Mouse (Mus musculus): ENCODE data around the gene Cd300lf. TPM values are rescaled to one million over a fixed set of nuclear protein-coding genes. Genes with fewer than 3 reads are reported as not detected.
A peak's percentile ranks its signal among the peaks of the same experiment; 100 is the strongest.

Gene Cd300lf
- polyA plus RNA-seq, 1 experiment from 2014 or later, result not detected

GRCm38 (mm10) chr11:115075407-115075806 lies 58.4 kb downstream of the Cd300lf start:
- Histone ChIP-seq H3K9ac (no peak overlapping the region), H3K4me1 (replicated peaks; ENCODE audit: control insufficient read depth, insufficient read depth, low read length) (peaks cover 11% of the 10 kb centered on the region; the same call in 1 of the 2 replicates), H3K4me2 (replicated peaks) (no peak overlapping the region), H3K4me3 (replicated peaks; ENCODE audit: low read length) (no peak overlapping the region), H3K36me3 (replicated peaks; ENCODE audit: control insufficient read depth, insufficient read depth) (no peaks in the 10 kb centered on the region), H3K27ac (no peak overlapping the region), H3K9me3 (ENCODE audit: control insufficient read depth, low read length) (no peaks in the 10 kb centered on the region), H3K27me3 (ENCODE audit: control insufficient read depth, insufficient read depth, low read length) (peaks cover 7% of the 10 kb centered on the region; the same call in 1 of the 2 replicates)
- ATAC-seq (ENCODE audit: low FRiP score) (no peak), DNase-seq (ENCODE audit: low spot score) (no peak)
- WGBS, result 81% methylated on average over 7 of the region's 7 CpGs

GRCm38 (mm10) chr11:115073002-115073401 lies 60.8 kb downstream of the Cd300lf start:
- no peak overlapping the region for H3K27ac ChIP-seq
- H3K4me1 ChIP-seq (replicated peaks; ENCODE audit: control insufficient read depth, insufficient read depth, low read length), result peaks cover 11% of the 10 kb centered on the region; the same call in 1 of the 2 replicates
- H3K9ac ChIP-seq, result no peak overlapping the region
- H3K4me2 ChIP-seq (replicated peaks), result no peak overlapping the region
- H3K36me3 ChIP-seq (replicated peaks; ENCODE audit: control insufficient read depth, insufficient read depth), result no peaks in the 10 kb centered on the region
- no peaks in the 10 kb centered on the region for H3K9me3 ChIP-seq (ENCODE audit: control insufficient read depth, low read length)
- 60% methylated on average over 5 of the region's 5 CpGs for WGBS
- ATAC-seq (ENCODE audit: low FRiP score) (no peak), DNase-seq (ENCODE audit: low spot score) (no peak)
- H3K4me3 ChIP-seq (replicated peaks; ENCODE audit: low read length), result no peak overlapping the region
- peaks cover 24% of the 10 kb centered on the region for H3K27me3 ChIP-seq (ENCODE audit: control insufficient read depth, insufficient read depth, low read length)

DNA sequence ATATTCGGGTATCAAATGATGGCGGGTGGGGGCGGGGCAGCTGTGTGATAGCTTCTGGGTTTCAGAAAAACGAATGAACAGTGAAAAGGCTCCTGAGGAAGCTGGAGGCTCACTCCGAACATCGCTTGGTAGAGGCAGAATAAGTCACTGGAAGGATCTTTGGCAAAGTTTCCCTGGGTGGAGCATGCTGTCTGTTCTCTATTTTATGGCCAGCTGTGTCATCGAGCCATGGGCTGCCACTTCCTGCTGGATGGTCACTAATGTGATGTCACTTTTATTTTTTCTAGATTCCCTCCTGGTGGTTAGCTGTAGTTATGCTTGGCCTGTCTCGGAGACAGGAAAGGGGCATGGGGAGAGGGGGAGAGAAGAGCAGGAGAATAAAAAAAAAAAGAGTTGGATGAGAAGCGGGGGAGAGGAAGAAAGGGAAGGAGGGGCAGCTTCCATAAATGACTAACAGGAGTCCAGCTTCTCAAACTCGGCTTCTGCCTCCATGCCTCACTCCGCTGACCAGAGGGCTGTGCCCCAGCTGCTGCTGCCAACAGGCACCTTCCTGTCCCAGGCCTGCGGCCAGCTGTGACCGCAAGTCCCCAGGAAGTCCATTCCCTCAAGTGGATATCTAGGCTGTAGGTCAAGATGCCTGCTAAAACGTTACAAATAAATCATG lies 62.0 kb downstream of the Cd300lf start:
- peaks cover 11% of the 10 kb centered on the region; the same call in 1 of the 2 replicates for H3K4me1 ChIP-seq (replicated peaks; ENCODE audit: control insufficient read depth, insufficient read depth, low read length)
- H3K36me3 ChIP-seq (replicated peaks; ENCODE audit: control insufficient read depth, insufficient read depth), result no peaks in the 10 kb centered on the region
- ATAC-seq (ENCODE audit: low FRiP score) (no peak), DNase-seq (ENCODE audit: low spot score) (peak; percentile 53)
- no peak overlapping the region for H3K27ac ChIP-seq
- H3K9me3 ChIP-seq (ENCODE audit: control insufficient read depth, low read length), result no peaks in the 10 kb centered on the region
- WGBS, result 8% methylated on average over 14 of the region's 14 CpGs
- H3K27me3 ChIP-seq (ENCODE audit: control insufficient read depth, insufficient read depth, low read length), result peaks cover 27% of the 10 kb centered on the region
- H3K4me2 ChIP-seq (replicated peaks), result peak overlapping the region; percentile 42
- no peak overlapping the region for H3K9ac ChIP-seq
- 0 out of 2 replicates have a peak overlapping the region, but pooled peaks have one; percentile 4 for H3K4me3 ChIP-seq (replicated peaks; ENCODE audit: low read length)

- Histone ChIP-seq H3K4me3 (replicated peaks; ENCODE audit: low read length) (0 out of 2 replicates have a peak overlapping the region, but pooled peaks have one; percentile 4), H3K36me3 (replicated peaks; ENCODE audit: control insufficient read depth, insufficient read depth) (no peaks in the 10 kb centered on the region), H3K27ac (no peak overlapping the region; the same call in 1 of the 2 replicates), H3K9me3 (ENCODE audit: control insufficient read depth, low read length) (no peaks in the 10 kb centered on the region), H3K9ac (no peak overlapping the region), H3K27me3 (ENCODE audit: control insufficient read depth, insufficient read depth, low read length) (peaks cover 27% of the 10 kb centered on the region), H3K4me1 (replicated peaks; ENCODE audit: control insufficient read depth, insufficient read depth, low read length) (peaks cover 11% of the 10 kb centered on the region; the same call in 1 of the 2 replicates), H3K4me2 (replicated peaks) (peak overlapping the region; percentile 42)
- no peak for ATAC-seq (ENCODE audit: low FRiP score)
- under 1% methylated on average over 9 of the region's 9 CpGs for WGBS
- no peak for DNase-seq (ENCODE audit: low spot score)
These were observed 62.7 kb downstream of the Cd300lf start for GRCm38 (mm10) chr11:115071015-115071551.

DNA sequence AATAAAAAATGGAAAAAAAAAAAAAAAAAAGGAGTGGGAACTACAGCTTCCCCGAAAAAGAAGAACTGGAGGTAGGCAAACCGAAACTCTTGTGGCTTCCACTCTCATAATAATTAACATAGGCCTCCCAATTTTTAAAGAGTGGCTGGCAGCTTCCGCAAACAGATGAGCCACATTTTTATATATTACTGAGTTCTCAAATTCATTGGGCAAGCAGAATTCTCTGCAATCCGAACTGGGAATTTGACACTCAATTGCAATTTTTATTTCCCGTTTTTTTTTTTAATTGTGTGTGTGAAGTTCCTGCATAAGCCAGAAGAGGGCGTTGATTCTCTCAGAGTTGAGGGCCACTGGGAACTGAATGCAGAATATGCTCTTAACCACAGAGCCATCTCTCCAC lies 67.0 kb downstream of the Cd300lf start:
- Histone ChIP-seq H3K4me3 (replicated peaks; ENCODE audit: low read length) (no peak overlapping the region), H3K9me3 (ENCODE audit: control insufficient read depth, low read length) (no peaks in the 10 kb centered on the region), H3K4me2 (replicated peaks) (no peak overlapping the region), H3K27me3 (ENCODE audit: control insufficient read depth, insufficient read depth, low read length) (peaks cover 29% of the 10 kb centered on the region), H3K4me1 (replicated peaks; ENCODE audit: control insufficient read depth, insufficient read depth, low read length) (peaks cover 8% of the 10 kb centered on the region; the same call in 1 of the 2 replicates), H3K36me3 (replicated peaks; ENCODE audit: control insufficient read depth, insufficient read depth) (no peaks in the 10 kb centered on the region), H3K27ac (no peak overlapping the region), H3K9ac (no peak overlapping the region)
- ATAC-seq (ENCODE audit: low FRiP score), result no peak
- no peak for DNase-seq (ENCODE audit: low spot score)
- 73% methylated on average over 6 of the region's 6 CpGs for WGBS

Other genes starting within 250 kb of the Cd300lf start
- gene Cd300a, start 244.0 kb downstream of the Cd300lf start, polyA plus RNA-seq (2014; fragmentation: Nextera tagmentation; extraction: Ambion mirVana), result 0.81 and 1.9 TPM in 2 replicates
- 0.10 and 0.29 TPM in 2 replicates for gene Cd300lb, start 199.6 kb downstream of the Cd300lf start, polyA plus RNA-seq (2014; fragmentation: Nextera tagmentation; extraction: Ambion mirVana)
- not detected in 2 replicates for gene Cd300c, start 164.8 kb downstream of the Cd300lf start, polyA plus RNA-seq (2014; fragmentation: Nextera tagmentation; extraction: Ambion mirVana)
- 0.08 and 0.11 TPM in 2 replicates for gene Cd300ld, start 144.1 kb downstream of the Cd300lf start, polyA plus RNA-seq (2014; fragmentation: Nextera tagmentation; extraction: Ambion mirVana)
- gene Cd300c2, start 132.1 kb downstream of the Cd300lf start, polyA plus RNA-seq (2014; fragmentation: Nextera tagmentation; extraction: Ambion mirVana), result 1.0 and 1.7 TPM in 2 replicates
- gene Cd300ld2, start 117.8 kb downstream of the Cd300lf start, polyA plus RNA-seq (2014; fragmentation: Nextera tagmentation; extraction: Ambion mirVana), result not detected in 2 replicates
- gene Cd300ld4, start 107.0 kb downstream of the Cd300lf start, polyA plus RNA-seq (2014; fragmentation: Nextera tagmentation; extraction: Ambion mirVana), result not detected in 2 replicates
- not detected in 2 replicates for gene Cd300ld5, start 96.2 kb downstream of the Cd300lf start, polyA plus RNA-seq (2014; fragmentation: Nextera tagmentation; extraction: Ambion mirVana)
- gene Cd300ld3, start 85.6 kb downstream of the Cd300lf start, polyA plus RNA-seq (2014; fragmentation: Nextera tagmentation; extraction: Ambion mirVana), result not detected in 2 replicates
- gene Cd300e, start 71.8 kb downstream of the Cd300lf start, polyA plus RNA-seq (2014; fragmentation: Nextera tagmentation; extraction: Ambion mirVana), result 0.16 TPM in 1 of 2 replicates, not detected in the other
- 0.59 and 0.66 TPM in 2 replicates for gene Rab37, start 42.6 kb downstream of the Cd300lf start, polyA plus RNA-seq (2014; fragmentation: Nextera tagmentation; extraction: Ambion mirVana)
- gene Slc9a3r1, start 29.3 kb upstream of the Cd300lf start, polyA plus RNA-seq (2014; fragmentation: Nextera tagmentation; extraction: Ambion mirVana), result 60.5 and 65.9 TPM in 2 replicates
- 10.7 and 11.7 TPM in 2 replicates for gene Tmem104, start 53.5 kb upstream of the Cd300lf start, polyA plus RNA-seq (2014; fragmentation: Nextera tagmentation; extraction: Ambion mirVana)
- gene Nat9, start 53.9 kb upstream of the Cd300lf start, polyA plus RNA-seq (2014; fragmentation: Nextera tagmentation; extraction: Ambion mirVana), result 18.2 and 20.0 TPM in 2 replicates
- gene Grin2c, start 133.3 kb upstream of the Cd300lf start, polyA plus RNA-seq (2014; fragmentation: Nextera tagmentation; extraction: Ambion mirVana), result 0.33 and 0.35 TPM in 2 replicates
- 15.2 TPM in 2 replicates for gene Fdxr, start 143.1 kb upstream of the Cd300lf start, polyA plus RNA-seq (2014; fragmentation: Nextera tagmentation; extraction: Ambion mirVana)
- gene Fads6, start 163.7 kb upstream of the Cd300lf start, polyA plus RNA-seq (2014; fragmentation: Nextera tagmentation; extraction: Ambion mirVana), result 1.4 and 1.5 TPM in 2 replicates
- gene Otop2, start 173.2 kb upstream of the Cd300lf start, polyA plus RNA-seq (2014; fragmentation: Nextera tagmentation; extraction: Ambion mirVana), result 0.08 and 0.14 TPM in 2 replicates
- 0.15 TPM in 1 of 2 replicates, not detected in the other for gene Ush1g, start 188.0 kb upstream of the Cd300lf start, polyA plus RNA-seq (2014; fragmentation: Nextera tagmentation; extraction: Ambion mirVana)
- gene Otop3, start 200.7 kb upstream of the Cd300lf start, polyA plus RNA-seq (2014; fragmentation: Nextera tagmentation; extraction: Ambion mirVana), result 1.8 and 1.9 TPM in 2 replicates
- gene Hid1, start 233.8 kb upstream of the Cd300lf start, polyA plus RNA-seq (2014; fragmentation: Nextera tagmentation; extraction: Ambion mirVana), result 44.5 and 50.2 TPM in 2 replicates
- gene Cdr2l, start 247.9 kb upstream of the Cd300lf start, polyA plus RNA-seq (2014; fragmentation: Nextera tagmentation; extraction: Ambion mirVana), result 25.7 and 28.5 TPM in 2 replicates